Comparison of ENCODE assay signal across 10 mouse cellular contexts in the genomic region with DNA sequence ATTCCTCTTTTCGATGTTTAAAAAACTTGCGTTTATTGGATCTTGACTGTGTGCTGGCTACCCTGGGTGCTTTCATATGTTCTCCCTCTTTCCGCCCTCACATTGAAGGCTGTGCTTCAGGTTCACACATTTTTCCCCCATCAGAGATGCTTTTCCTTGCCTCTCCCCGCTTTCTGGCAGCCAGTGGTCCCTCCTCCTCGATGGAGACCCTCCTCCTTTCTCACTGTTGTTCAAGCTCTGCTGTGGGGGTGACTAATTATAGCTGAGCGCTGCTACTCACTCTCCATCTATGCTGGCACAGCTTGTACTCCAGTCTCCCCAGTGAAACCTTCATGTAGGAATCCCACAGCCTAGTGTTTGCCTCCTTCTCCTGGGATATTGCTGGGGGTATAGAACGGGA. TPM values are rescaled to one million over a fixed set of nuclear protein-coding genes. Genes with fewer than 3 reads are reported as not detected.
DNase-seq lines count a peak whose midpoint lies in the region; ATAC-seq lines count a peak whose summit lies in the region.
"Had no signal": no experiment of that assay in that cellular context is flagged by ENCODE, and none has a peak within 500 bp of the region (broad histone marks: within the 10 kb centered on the region; RNA-seq: fewer than 3 reads in every experiment).

No protein-coding gene starts in this region.

- ATAC-seq in kidney, embryonic 16.5 days (ENCODE audit: low FRiP score, low TSS enrichment) = no peak
- no peak for ATAC-seq in forebrain, embryonic 12.5 days (ENCODE audit: low FRiP score)

- no peak overlapping the region for H3K9ac ChIP-seq in kidney, embryonic 16.5 days (replicated peaks; ENCODE audit: low read length)
- H3K9ac ChIP-seq in forebrain, embryonic 12.5 days = peak overlapping the region; percentile 60; the same call in 1 of the 2 replicates

- peak overlapping the region; percentile 76; the same call in 1 of the 2 replicates for H3K4me3 ChIP-seq in kidney, embryonic 16.5 days (ENCODE audit: low read length)
- peak overlapping the region; percentile 70 for H3K4me3 ChIP-seq in embryonic facial prominence, embryonic 10.5 days
- H3K4me3 ChIP-seq in forebrain, embryonic 12.5 days (replicated peaks) = peak overlapping the region; percentile 58
- H3K4me3 ChIP-seq in midbrain, embryonic 10.5 days = peak overlapping the region; percentile 76

- H3K9me3 ChIP-seq in kidney, embryonic 16.5 days (ENCODE audit: low read length) = no peaks in the 10 kb centered on the region
- no peaks in the 10 kb centered on the region for H3K9me3 ChIP-seq in embryonic facial prominence, embryonic 10.5 days
- no peaks in the 10 kb centered on the region for H3K9me3 ChIP-seq in forebrain, embryonic 12.5 days
- no peaks in the 10 kb centered on the region for H3K9me3 ChIP-seq in midbrain, embryonic 10.5 days (replicated peaks)

- H3K27me3 ChIP-seq in kidney, embryonic 16.5 days (ENCODE audit: insufficient read depth, low read length) = peaks cover 11% of the 10 kb centered on the region
- H3K27me3 ChIP-seq in embryonic facial prominence, embryonic 10.5 days (replicated peaks; ENCODE audit: low read depth, poor library complexity, severe bottlenecking) = peaks cover 18% of the 10 kb centered on the region; the same call in 1 of the 2 replicates
- peaks cover 7% of the 10 kb centered on the region for H3K27me3 ChIP-seq in forebrain, embryonic 12.5 days
- peaks cover 26% of the 10 kb centered on the region for H3K27me3 ChIP-seq in midbrain, embryonic 10.5 days (ENCODE audit: low read depth, poor library complexity, severe bottlenecking)

- DNase-seq in kidney, adult 11 months = no peak
- DNase-seq in embryonic facial prominence, embryonic 10.5 days (ENCODE audit: low spot score) = no peak
- no peak for DNase-seq in midbrain, embryonic 10.5 days (ENCODE audit: low spot score)
- no peak for DNase-seq in adrenal gland, postnatal 4 days (ENCODE audit: low spot score in 2 of 2)
- no peak for DNase-seq in layer of hippocampus, adult 9-11 months
- DNase-seq in ovary, postnatal 14 days (ENCODE audit: low spot score) = no peak
- DNase-seq: kidney, postnatal 36 days had no signal

- peak overlapping the region; percentile 98 for H3K4me2 ChIP-seq in kidney, embryonic 16.5 days (replicated peaks; ENCODE audit: low read depth, low read length)
- peak overlapping the region; percentile 68 for H3K4me2 ChIP-seq in forebrain, embryonic 12.5 days

- WGBS in kidney, embryonic 16.5 days = 46% methylated on average over 7 of the region's 7 CpGs
- 42% methylated on average over 7 of the region's 7 CpGs for WGBS in embryonic facial prominence, embryonic 10.5 days
- WGBS in forebrain, embryonic 12.5 days = 36% methylated on average over 7 of the region's 7 CpGs
- 50% methylated on average over 7 of the region's 7 CpGs for WGBS in midbrain, embryonic 10.5 days

- peaks cover 27% of the 10 kb centered on the region for H3K4me1 ChIP-seq in kidney, embryonic 16.5 days (ENCODE audit: insufficient read depth, low read length)
- H3K4me1 ChIP-seq in embryonic facial prominence, embryonic 10.5 days = peaks cover 64% of the 10 kb centered on the region
- H3K4me1 ChIP-seq in forebrain, embryonic 12.5 days = peaks cover 38% of the 10 kb centered on the region
- H3K4me1 ChIP-seq in midbrain, embryonic 10.5 days = peaks cover 67% of the 10 kb centered on the region

- no peaks in the 10 kb centered on the region for H3K36me3 ChIP-seq in kidney, embryonic 16.5 days (ENCODE audit: insufficient read depth, low read length)
- H3K36me3 ChIP-seq in embryonic facial prominence, embryonic 10.5 days (replicated peaks) = peaks cover 9% of the 10 kb centered on the region
- no peaks in the 10 kb centered on the region for H3K36me3 ChIP-seq in forebrain, embryonic 12.5 days (replicated peaks)
- H3K36me3 ChIP-seq in midbrain, embryonic 10.5 days = peaks cover 8% of the 10 kb centered on the region; the same call in 1 of the 2 replicates

- no peak overlapping the region for H3K27ac ChIP-seq in kidney, embryonic 16.5 days (ENCODE audit: low read length)
- H3K27ac ChIP-seq in embryonic facial prominence, embryonic 10.5 days (replicated peaks) = no peak overlapping the region
- H3K27ac ChIP-seq in forebrain, embryonic 12.5 days = no peak overlapping the region
- no peak overlapping the region for H3K27ac ChIP-seq in midbrain, embryonic 10.5 days (replicated peaks)

RNA-seq across cellular contexts. Expression of a gene that starts 1.5 kb away (rescaled TPM):
- 2.5 and 3.1 TPM in 2 replicates for polyA plus RNA-seq in kidney, embryonic 16.5 days (2015; fragmentation: Nextera tagmentation; extraction: Ambion mirVana)
- polyA plus RNA-seq in embryonic facial prominence, embryonic 10.5 days (2016; fragmentation: Nextera tagmentation; extraction: Ambion mirVana) = 5.5 and 5.7 TPM in 2 replicates
- polyA plus RNA-seq in forebrain, embryonic 12.5 days (2016; fragmentation: Nextera tagmentation; extraction: Ambion mirVana) = 5.6 and 6.4 TPM in 2 replicates
- polyA plus RNA-seq in midbrain, embryonic 10.5 days (2016; fragmentation: Nextera tagmentation; extraction: Ambion mirVana) = 4.1 TPM in 2 replicates
- 1 to 10 TPM; 5.5 to 5.8 TPM for total RNA-seq in adrenal gland, postnatal 4 days (2021)

RNA-seq across cellular contexts. Expression of a gene that starts 2.4 kb away (rescaled TPM):
- polyA plus RNA-seq in kidney, embryonic 16.5 days (2015; fragmentation: Nextera tagmentation; extraction: Ambion mirVana) = 3.7 and 4.6 TPM in 2 replicates
- 2.9 and 3.3 TPM in 2 replicates for polyA plus RNA-seq in embryonic facial prominence, embryonic 10.5 days (2016; fragmentation: Nextera tagmentation; extraction: Ambion mirVana)
- polyA plus RNA-seq in forebrain, embryonic 12.5 days (2016; fragmentation: Nextera tagmentation; extraction: Ambion mirVana) = 1.4 and 1.6 TPM in 2 replicates
- polyA plus RNA-seq in midbrain, embryonic 10.5 days (2016; fragmentation: Nextera tagmentation; extraction: Ambion mirVana) = 1.9 and 2.2 TPM in 2 replicates
- total RNA-seq in adrenal gland, postnatal 4 days (2021) = 10 to 100 TPM; 17.9 to 18.8 TPM

RNA-seq across cellular contexts. Expression of a gene that starts 22.9 kb away (rescaled TPM):
- 0.32 and 0.37 TPM in 2 replicates for polyA plus RNA-seq in kidney, embryonic 16.5 days (2015; fragmentation: Nextera tagmentation; extraction: Ambion mirVana)
- polyA plus RNA-seq in embryonic facial prominence, embryonic 10.5 days (2016; fragmentation: Nextera tagmentation; extraction: Ambion mirVana) = 0.34 and 0.83 TPM in 2 replicates
- polyA plus RNA-seq in forebrain, embryonic 12.5 days (2016; fragmentation: Nextera tagmentation; extraction: Ambion mirVana) = 1.2 TPM in 2 replicates
- 0.49 and 0.51 TPM in 2 replicates for polyA plus RNA-seq in midbrain, embryonic 10.5 days (2016; fragmentation: Nextera tagmentation; extraction: Ambion mirVana)
- total RNA-seq in adrenal gland, postnatal 4 days (2021) = 1 to 10 TPM in 1 of 2 experiments, under 1 TPM in 1; 0.25 to 1.2 TPM
- total RNA-seq: megakaryocyte-erythroid progenitor cell, adult 5-6 weeks had no signal

RNA-seq across cellular contexts. Expression of a gene that starts 24.0 kb away (rescaled TPM):
- polyA plus RNA-seq in kidney, embryonic 16.5 days (2015; fragmentation: Nextera tagmentation; extraction: Ambion mirVana) = 120 and 136 TPM in 2 replicates
- 93.0 and 99.4 TPM in 2 replicates for polyA plus RNA-seq in embryonic facial prominence, embryonic 10.5 days (2016; fragmentation: Nextera tagmentation; extraction: Ambion mirVana)
- polyA plus RNA-seq in forebrain, embryonic 12.5 days (2016; fragmentation: Nextera tagmentation; extraction: Ambion mirVana) = 87.5 and 89.7 TPM in 2 replicates
- 105 and 106 TPM in 2 replicates for polyA plus RNA-seq in midbrain, embryonic 10.5 days (2016; fragmentation: Nextera tagmentation; extraction: Ambion mirVana)
- 10 to 100 TPM; 48.5 to 49.2 TPM for total RNA-seq in adrenal gland, postnatal 4 days (2021)

RNA-seq across cellular contexts. Expression of a gene that starts 24.1 kb away (rescaled TPM):
- polyA plus RNA-seq in kidney, embryonic 16.5 days (2015; fragmentation: Nextera tagmentation; extraction: Ambion mirVana) = 2.2 and 2.4 TPM in 2 replicates
- 1.3 TPM in 2 replicates for polyA plus RNA-seq in embryonic facial prominence, embryonic 10.5 days (2016; fragmentation: Nextera tagmentation; extraction: Ambion mirVana)
- polyA plus RNA-seq in forebrain, embryonic 12.5 days (2016; fragmentation: Nextera tagmentation; extraction: Ambion mirVana) = 0.78 and 1.1 TPM in 2 replicates
- polyA plus RNA-seq in midbrain, embryonic 10.5 days (2016; fragmentation: Nextera tagmentation; extraction: Ambion mirVana) = 1.2 and 1.7 TPM in 2 replicates
- 10 to 100 TPM; 14.3 to 16.3 TPM for total RNA-seq in adrenal gland, postnatal 4 days (2021)
